Mouse (Mus musculus) intestine, postnatal 0 days (tissue): ENCODE results near the gene Abhd16a. TPM values are rescaled to one million over a fixed set of nuclear protein-coding genes. Genes with fewer than 3 reads are reported as not detected.

Experiments
- ATAC-seq: fragments of 200-750 bp; cut with Nextera tagmentation; 2 replicates; pipeline ENCODE4 v1.8.0; 2017; ENCODE audit warnings: mild to moderate bottlenecking, moderate TSS enrichment, moderate library complexity
- H3K27ac ChIP-seq: fragments of 300-500 bp; sonication (generic); 2 replicates; pipeline ENCODE4 v1.5.1; 2014; ENCODE audit warnings: mild to moderate bottlenecking, low read depth, low read length, moderate library complexity
- H3K27me3 ChIP-seq: fragments of 300-500 bp; sonication (generic); replicated peaks from 2 replicates; pipeline ENCODE4 v1.6.1; 2014; ENCODE audit warnings: low read length, mixed read lengths; ENCODE audit not compliant: control insufficient read depth, insufficient read depth
- H3K36me3 ChIP-seq: fragments of 300-500 bp; sonication (generic); 2 replicates; pipeline ENCODE4 v1.6.1; 2014; ENCODE audit warnings: mild to moderate bottlenecking, moderate library complexity; ENCODE audit not compliant: control insufficient read depth, insufficient read depth
- H3K4me1 ChIP-seq: fragments of 300-500 bp; sonication (generic); replicated peaks from 2 replicates; pipeline ENCODE4 v1.6.1; 2014; ENCODE audit warnings: antibody characterized with exemption, low read length, mixed read lengths; ENCODE audit not compliant: control insufficient read depth, insufficient read depth
- H3K4me2 ChIP-seq: fragments of 300-500 bp; sonication (generic); replicated peaks from 2 replicates; pipeline ENCODE4 v1.6.1; 2014; ENCODE audit warnings: low read depth, mild to moderate bottlenecking, moderate library complexity
- H3K4me3 ChIP-seq: fragments of 300-500 bp; sonication (generic); 2 replicates; pipeline ENCODE4 v1.5.1; 2014; ENCODE audit warnings: low read depth, low read length
- H3K9ac ChIP-seq: fragments of 300-500 bp; sonication (generic); 2 replicates; pipeline ENCODE4 v1.6.1; 2014; ENCODE audit warnings: mild to moderate bottlenecking, low read depth, low read length
- H3K9me3 ChIP-seq: fragments of 300-500 bp; sonication (generic); 2 replicates; pipeline ENCODE4 v1.6.1; 2016; ENCODE audit warnings: mixed run types; ENCODE audit not compliant: control insufficient read depth
- CTCF ChIP-seq: sonication (generic); IDR thresholded peaks from 2 replicates; pipeline ENCODE4 v1.5.1; 2016; ENCODE audit warnings: low read depth, mild to moderate bottlenecking, control low read depth, antibody characterized with exemption, moderate library complexity
- WGBS: fragments of 180-500 bp; shearing (Covaris S2); extraction: QIAGEN DNeasy Blood & Tissue Kit; methylation state at CpG from one replicate; pipeline ENCODE4 v1.1.7; 2014; 5-methylcytosine and 5-hydroxymethylcytosine counted together
- polyA plus RNA-seq: library from polyadenylated mRNA; unstranded; fragments of >200 nt; fragmentation: Nextera tagmentation; extraction: Ambion mirVana; gene quantifications from 2 replicates; pipeline ENCODE4 v1.2.1, GENCODE M21; 2015

The Abhd16a gene
- polyA plus RNA-seq, 1 experiment from 2014 or later: 103 TPM

DNA sequence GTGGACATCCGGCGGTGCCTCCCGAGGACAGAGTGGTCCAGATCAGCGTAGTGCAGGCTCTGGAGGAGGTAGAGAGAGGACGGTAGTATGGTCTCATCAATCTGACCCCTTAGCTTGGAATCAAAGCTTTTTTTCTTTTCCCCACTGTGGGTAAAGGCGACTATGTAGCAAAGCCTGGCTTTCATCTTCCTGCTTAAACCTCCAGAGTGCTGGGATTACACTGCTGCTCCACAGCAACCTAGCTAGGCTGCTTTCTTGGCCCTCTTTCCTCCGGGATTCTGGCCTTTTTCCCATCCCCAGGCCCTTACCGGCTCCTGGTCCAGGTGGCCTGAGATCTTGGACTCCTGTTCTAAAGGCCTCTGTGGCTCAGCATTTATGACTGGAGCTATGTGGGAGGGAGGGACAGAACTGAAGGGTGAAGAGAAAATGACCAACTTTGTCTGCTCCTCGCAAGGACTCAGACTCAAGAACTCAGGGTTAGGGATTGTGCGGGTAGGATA, 24.6 kb upstream of the Abhd16a start:
- Histone ChIP-seq H3K4me1 (peaks cover 9% of the 10 kb centered on the region; the same call in 1 of the 2 replicates), H3K9ac (0 out of 2 replicates have a peak overlapping the region, but pooled peaks have one; percentile 45), H3K36me3 (peaks cover 13% of the 10 kb centered on the region), H3K4me3 (peak overlapping the region; percentile 34), H3K4me2 (peak overlapping the region; percentile 71), H3K27ac (peak overlapping the region; percentile 23; the same call in 1 of the 2 replicates), H3K27me3 (peaks cover 7% of the 10 kb centered on the region; the same call in 1 of the 2 replicates), H3K9me3 (no peaks in the 10 kb centered on the region)
- 35% methylated on average over 10 of the region's 10 CpGs for WGBS
- ATAC-seq: peak; percentile 4; the same call in 1 of the 2 replicates
- no peak for TF ChIP-seq CTCF

DNA sequence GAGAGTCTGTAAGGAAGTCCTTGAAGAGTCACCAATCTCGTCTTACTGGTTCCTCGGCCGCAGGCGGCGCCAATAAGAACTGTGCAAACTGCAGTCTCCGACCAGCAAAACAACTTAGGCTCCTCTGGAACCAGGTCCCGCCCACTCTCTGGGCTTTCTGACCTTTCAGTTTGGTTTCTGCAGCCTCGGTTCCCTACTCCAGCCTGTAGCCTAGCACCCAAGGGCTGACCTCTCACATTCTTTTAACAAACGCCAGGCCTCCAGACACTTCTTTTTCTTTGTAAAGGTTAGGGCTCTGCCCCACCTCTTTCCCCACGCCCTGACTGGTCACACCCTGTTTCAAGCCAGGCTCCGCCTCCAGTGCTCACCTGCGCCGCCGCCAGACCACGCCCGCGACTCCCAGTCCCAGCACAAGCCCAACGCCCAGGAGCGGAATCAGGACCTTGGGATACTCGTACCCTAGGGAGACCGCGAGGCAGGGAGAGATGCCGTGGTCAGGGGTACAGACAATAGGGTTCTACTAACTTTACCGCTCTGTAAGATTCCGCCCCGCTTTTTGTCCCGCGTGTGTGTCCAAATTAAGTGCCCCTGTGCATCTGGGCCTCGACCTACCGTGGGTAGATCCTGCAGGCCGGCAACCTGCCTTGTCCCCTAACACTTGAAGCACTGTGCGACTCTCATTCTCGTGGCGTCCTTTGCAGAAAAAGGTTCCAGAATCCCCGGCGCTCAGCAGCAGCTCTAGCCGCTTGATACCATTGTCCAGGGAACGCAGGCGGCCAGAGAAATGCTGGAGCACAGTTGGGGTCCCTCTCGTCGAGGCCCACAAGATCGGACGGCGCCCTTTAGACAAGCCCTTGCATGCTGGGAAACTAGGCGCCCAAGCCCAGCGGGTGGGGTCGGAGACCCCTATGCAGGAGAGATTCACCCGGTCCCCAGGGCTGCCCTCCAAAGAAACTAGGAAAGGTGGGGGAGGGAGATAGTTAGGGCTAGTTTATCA, 23.8 kb upstream of the Abhd16a start, which contains the start of gene Ly6g6c:
TSS of gene Ly6g6c (plus strand) at position 438 of the 997 bp plus-strand sequence.
- Histone ChIP-seq H3K36me3 (peaks cover 13% of the 10 kb centered on the region), H3K27ac (peak within 1 kb of the TSS; percentile 23; the same call in 1 of the 2 replicates), H3K4me1 (peaks cover 9% of the 10 kb centered on the region; the same call in 1 of the 2 replicates), H3K4me2 (peak within 1 kb of the TSS; percentile 71), H3K4me3 (peak within 1 kb of the TSS; percentile 34), H3K9me3 (no peaks in the 10 kb centered on the region), H3K27me3 (peaks cover 7% of the 10 kb centered on the region; the same call in 1 of the 2 replicates), H3K9ac (peak within 1 kb of the TSS; percentile 45; the same call in 1 of the 2 replicates)
- peak; percentile 33 for TF ChIP-seq CTCF
- peak; percentile 84 for ATAC-seq
- WGBS: 7% methylated on average over 48 of the region's 48 CpGs

DNA sequence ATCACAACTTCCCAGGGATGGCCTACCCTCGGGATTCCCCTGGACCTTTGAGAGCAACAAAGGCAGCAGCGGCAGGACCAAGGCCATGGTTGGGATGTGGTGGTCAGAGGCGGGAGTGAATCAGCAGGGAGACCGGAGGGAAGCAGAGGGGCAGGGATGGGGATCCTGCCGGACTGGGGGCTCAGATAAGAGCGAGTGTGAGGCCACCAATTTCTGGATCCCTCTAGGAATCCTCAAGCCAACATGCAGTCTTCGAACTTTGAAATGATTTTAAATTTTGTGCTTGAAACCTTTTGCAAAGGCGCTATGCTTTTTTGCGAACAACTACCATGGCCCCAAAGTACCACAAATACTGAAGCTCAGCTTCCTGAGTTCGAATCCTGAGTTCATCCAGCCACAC, 23.0 kb upstream of the Abhd16a start, which contains the start of gene Mpig6b:
TSS of gene Mpig6b (minus strand) at position 101 of the 400 bp plus-strand sequence.
- Histone ChIP-seq H3K36me3 (peaks cover 8% of the 10 kb centered on the region), H3K4me2 (peak within 1 kb of the TSS; percentile 71), H3K4me3 (peak within 1 kb of the TSS; percentile 34), H3K4me1 (peaks cover 9% of the 10 kb centered on the region; the same call in 1 of the 2 replicates), H3K27ac (peak within 1 kb of the TSS; percentile 23; the same call in 1 of the 2 replicates), H3K27me3 (peaks cover 7% of the 10 kb centered on the region; the same call in 1 of the 2 replicates), H3K9me3 (no peaks in the 10 kb centered on the region), H3K9ac (peak within 1 kb of the TSS; percentile 45; the same call in 1 of the 2 replicates)
- no peak for TF ChIP-seq CTCF
- ATAC-seq: no peak
- 69% methylated on average over 10 of the region's 10 CpGs for WGBS

DNA sequence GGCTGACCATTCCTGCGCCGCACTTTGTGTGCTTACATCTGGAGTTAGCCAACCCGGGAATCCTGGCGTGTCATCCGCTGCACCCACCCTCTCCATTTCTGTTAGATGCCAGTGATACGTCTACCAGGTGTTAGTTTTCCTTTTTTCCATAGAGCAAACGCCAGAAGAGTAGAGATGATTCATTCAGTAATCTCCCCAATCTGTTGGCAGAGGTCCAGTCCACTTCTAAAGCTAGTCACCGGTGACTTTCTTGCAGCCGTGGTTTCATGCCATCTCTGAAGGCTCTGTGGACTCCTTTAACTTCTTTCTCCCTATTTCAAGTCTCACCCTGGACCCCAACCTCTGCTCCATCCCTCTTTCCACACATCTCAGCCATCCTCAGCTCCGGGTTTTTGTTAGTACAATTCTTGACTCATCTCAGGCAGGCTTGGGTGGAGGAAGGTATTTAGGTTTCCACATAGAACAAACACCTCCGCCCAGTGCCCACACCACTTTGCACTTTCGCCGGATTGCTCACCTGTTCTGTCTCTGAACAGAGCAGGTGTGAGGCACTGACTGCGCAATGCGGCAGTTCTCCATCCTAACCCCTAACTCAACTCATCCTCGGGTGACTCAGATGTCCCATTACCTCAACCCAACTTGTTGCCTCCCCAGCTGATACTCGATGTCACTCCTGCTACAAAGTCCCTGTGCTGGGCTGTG, 20.7 kb upstream of the Abhd16a start:
- no peak for ATAC-seq
- 65% methylated on average over 17 of the region's 17 CpGs for WGBS

DNA sequence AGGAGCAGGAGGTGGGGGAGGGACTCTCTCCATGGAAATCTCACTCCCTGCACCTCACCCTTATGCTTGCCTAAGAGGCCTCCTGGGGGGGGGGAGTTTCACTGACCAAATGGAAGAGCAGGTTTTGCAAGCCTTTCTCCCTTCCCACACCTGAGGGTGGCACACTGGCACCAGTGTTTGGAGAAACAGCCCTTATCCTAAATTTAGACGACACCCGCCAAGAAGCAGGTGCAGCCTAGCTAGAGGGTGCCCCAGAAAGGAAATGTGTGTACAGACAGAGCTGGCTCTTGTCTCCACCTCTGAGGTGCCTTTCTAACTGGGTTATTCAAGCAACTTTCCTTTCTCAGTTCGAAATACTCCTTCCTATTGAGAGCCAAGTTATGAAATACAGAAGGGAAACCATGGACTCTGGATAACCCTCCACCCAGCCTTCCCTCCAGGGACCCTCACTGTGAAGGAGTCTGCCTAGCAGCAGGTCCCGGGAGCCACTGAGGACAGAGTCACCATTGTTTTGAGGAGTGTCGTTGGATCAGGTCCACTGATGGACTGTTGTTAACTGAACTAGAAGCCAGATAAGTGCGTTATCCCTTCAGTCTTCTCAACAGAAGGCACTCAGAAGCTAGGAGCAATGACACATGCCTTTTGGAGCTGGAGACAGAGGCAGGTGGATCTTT, 18.4 kb upstream of the Abhd16a start:
- WGBS: 38% methylated on average over 6 of the region's 6 CpGs
- no peak for ATAC-seq
- H3K27ac ChIP-seq: no peak overlapping the region

More for the DNA sequence above, 20.7 kb upstream of the Abhd16a start:
- no peak overlapping the region for H3K4me2 ChIP-seq
- no peak overlapping the region for H3K4me3 ChIP-seq
- H3K4me1 ChIP-seq: peaks cover 9% of the 10 kb centered on the region; the same call in 1 of the 2 replicates
- H3K9ac ChIP-seq: no peak overlapping the region
- H3K36me3 ChIP-seq: no peaks in the 10 kb centered on the region
- TF ChIP-seq CTCF: no peak
- H3K9me3 ChIP-seq: no peaks in the 10 kb centered on the region
- no peak overlapping the region for H3K27ac ChIP-seq
- H3K27me3 ChIP-seq: peaks cover 7% of the 10 kb centered on the region; the same call in 1 of the 2 replicates

More for the DNA sequence above, 18.4 kb upstream of the Abhd16a start:
- H3K4me2 ChIP-seq: no peak overlapping the region
- H3K27me3 ChIP-seq: peaks cover 7% of the 10 kb centered on the region; the same call in 1 of the 2 replicates
- no peaks in the 10 kb centered on the region for H3K36me3 ChIP-seq
- H3K9me3 ChIP-seq: no peaks in the 10 kb centered on the region
- no peaks in the 10 kb centered on the region for H3K4me1 ChIP-seq
- no peak for TF ChIP-seq CTCF
- H3K4me3 ChIP-seq: no peak overlapping the region
- no peak overlapping the region for H3K9ac ChIP-seq
